Mouse (Mus musculus) 3T3-L1 (cell line): ENCODE results near the gene Enthd1.

ENCODE experiments used
- DNase-seq: peaks from one replicate; pipeline ENCODE4 v3.0.0-alpha.2; 2015; ENCODE audit warnings: low read depth, low spot score

Gene Enthd1

DNA sequence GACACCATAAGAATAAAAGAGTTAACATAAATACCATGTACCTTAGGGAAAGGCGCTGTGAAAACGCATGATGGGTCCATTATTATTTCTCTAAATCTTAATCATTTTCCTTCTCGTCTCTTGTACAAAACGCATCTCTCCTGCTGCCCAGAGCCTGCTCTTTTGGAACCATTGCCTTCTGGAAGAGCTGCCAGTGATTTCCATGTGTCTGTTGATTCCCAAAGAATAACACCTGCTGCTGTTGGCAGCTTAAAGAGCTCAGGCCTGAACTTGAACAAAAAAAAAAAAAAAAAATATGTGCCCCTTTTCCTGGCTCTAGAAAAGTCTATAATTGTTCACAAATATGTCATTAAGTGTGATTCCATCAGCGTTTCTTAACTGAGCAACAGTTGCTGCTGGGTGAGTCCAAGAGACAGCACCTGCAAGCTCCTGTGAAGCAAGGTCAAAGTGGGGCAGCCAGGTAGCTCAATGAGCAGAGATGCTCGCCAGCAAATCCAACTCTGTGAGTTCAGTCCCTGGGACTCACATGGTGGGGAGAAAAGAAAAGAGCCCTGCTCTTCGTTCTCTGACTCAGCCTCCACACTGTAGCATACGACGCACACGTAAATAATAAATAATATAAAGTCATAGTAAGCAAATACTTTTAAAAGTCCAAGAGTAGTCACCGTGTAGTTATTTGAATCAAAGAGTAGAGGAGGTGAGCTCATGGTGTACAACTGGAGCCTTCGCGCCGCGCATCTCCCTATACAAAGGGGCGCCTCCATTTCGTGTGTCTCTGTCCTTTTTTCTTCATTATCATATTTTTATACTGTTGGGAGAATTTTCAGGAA is 9.5 kb upstream of the Enthd1 start:
- no peak for DNase-seq

DNA sequence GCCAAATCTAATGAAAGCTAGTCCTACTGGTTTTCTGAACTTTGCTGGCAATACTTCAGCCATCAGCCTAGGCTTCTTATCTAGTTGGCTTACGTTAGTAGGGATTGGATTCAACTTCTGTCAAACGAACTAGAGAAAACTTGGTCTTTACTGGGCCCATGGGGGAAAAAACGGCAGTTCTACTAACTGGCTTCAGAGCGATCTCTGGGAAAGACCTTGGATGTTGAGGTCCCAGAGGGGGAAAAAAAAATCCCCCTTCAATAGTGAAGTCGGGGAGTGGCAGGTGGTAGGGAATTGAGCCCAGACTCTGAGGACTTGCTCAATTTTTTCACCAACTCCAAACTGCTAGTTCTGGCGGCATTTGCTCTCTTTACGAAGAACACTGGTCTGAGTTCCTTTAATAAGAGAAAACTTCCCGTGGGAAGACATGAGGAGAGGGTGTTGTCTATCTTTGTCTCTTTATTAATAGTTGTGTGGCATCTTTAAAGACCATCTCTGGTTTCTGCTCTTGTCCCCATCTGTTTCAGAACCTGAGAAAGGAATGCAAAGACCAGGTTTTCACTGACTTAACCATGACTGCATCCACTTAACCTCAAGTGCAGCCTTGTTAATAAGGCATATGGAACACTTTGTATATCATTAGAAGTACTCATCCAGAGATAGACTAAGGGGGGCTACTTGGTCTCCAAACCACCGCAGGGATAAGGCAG is 8.0 kb upstream of the Enthd1 start:
- DNase-seq, result no peak

GRCm38 (mm10) chr15:80572291-80572690 is 7.3 kb upstream of the Enthd1 start, which contains the start of gene Grap2:
Gene Grap2 (plus strand): TSS chr15:80572594.
- no peak for DNase-seq

DNA sequence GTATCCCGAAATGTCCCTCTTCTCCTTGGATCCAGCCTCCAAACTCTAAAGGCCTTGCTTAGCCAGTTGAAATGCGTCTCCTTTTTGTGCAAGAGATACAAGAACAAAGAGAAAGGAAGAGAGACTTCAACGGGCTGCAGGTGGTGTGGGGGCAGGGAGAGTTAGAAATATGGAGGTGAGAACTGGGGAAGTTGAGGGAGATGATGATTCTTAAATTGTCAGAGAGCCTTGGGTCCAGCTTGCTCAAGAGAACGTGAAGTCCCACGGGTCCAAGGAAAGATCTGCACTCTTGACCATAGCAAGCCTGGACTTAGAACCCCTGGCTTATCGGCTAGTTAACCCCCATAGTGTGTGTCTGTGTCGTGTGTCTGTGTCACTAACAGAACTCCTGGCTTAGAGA is 6.7 kb upstream of the Enthd1 start:
- no peak for DNase-seq

- no peak for DNase-seq
These were observed 5.3 kb upstream of the Enthd1 start for GRCm38 (mm10) chr15:80570226-80570625.

DNA sequence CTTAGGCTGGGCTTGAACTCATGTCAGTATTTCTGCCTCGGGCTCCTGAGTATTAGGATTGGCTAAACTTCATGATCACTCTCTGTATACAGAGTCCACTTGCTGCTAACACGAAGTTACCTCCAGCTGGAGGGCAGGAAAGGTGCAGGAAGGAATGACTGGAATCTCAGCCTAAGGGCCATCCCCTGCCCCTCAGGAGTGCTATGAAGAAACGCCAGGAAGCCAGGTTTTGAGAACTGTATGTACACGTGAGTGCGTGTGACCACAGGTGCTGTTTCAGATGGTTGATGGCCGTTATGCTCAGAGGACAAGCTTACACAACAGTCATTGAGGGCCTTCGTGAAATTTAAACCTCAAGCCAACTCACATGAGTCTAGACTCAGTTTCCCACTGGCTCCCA is 4.2 kb upstream of the Enthd1 start:
- DNase-seq, result no peak

GRCm38 (mm10) chr15:80567731-80568130 is 2.8 kb upstream of the Enthd1 start:
- peak; percentile 54 for DNase-seq

DNA sequence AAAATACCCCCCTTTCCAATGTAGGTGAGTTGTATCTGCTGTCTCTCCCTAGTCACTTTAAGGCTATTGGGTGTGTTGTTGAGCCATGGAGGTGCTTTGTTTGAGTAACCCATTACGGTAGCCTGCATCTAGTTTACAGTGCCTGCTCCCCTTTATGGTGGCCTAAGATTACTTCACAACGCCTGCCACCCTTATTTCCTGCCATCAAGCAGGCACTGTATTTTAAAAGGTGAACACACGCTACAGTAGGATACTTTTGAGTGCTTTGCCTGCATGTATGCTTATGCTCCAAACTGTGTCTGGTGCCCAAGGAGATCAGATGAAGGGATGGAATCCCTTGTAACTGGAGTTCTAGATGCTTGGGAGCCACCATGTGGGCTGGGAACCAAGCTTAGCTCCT is 2.2 kb upstream of the Enthd1 start:
- no peak for DNase-seq

DNA sequence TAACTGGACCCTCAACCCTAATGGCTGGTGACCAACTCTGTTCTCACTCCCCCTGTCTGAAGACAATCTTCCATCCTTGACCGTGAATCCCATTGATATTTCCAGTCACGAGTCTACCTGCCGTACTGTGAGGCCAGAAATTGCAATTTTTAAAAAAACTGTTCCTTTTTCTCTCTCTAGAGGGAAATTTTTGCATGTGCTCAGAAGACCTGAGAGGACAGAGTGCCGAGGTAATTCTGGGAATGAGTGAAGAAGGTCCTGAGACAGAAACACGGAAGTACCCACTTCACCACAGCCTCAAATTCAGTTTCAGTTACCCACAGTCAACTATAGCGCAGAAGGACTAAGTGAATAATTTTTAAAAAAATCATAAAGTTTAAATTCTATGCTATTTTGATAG is 1.7 kb upstream of the Enthd1 start:
- DNase-seq, result no peak

- DNase-seq, result peak; percentile 41
These were observed 1.2 kb downstream of the Enthd1 start for GRCm38 (mm10) chr15:80563634-80564208.

GRCm38 (mm10) chr15:80562446-80562845 is 2.5 kb downstream of the Enthd1 start:
- DNase-seq, result peak; percentile 42

- peak; percentile 66 for DNase-seq
These were observed 4.0 kb downstream of the Enthd1 start for GRCm38 (mm10) chr15:80560646-80561580.

DNA sequence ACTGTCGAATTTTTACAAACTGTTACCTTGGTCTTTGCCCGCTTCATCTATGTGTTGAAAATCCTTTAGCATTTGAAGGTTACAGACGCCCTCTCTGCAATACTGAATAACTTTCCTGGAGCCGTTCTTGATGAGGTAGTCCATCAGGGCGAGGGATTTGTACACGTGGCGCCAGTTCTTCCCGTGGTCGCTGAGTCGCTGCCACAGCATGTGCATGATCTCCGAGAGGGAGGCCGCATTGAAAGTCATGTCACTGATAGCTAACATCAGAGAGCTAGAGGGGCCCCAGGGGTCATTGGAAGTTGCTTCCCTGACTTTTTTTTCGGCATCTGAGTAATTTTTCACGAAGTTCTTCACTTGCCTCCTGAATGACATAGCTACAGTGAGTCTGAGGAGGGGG is 5.0 kb downstream of the Enthd1 start:
- DNase-seq, result peak; percentile 67

GRCm38 (mm10) chr15:80559534-80559933 is 5.4 kb downstream of the Enthd1 start:
- no peak for DNase-seq

DNA sequence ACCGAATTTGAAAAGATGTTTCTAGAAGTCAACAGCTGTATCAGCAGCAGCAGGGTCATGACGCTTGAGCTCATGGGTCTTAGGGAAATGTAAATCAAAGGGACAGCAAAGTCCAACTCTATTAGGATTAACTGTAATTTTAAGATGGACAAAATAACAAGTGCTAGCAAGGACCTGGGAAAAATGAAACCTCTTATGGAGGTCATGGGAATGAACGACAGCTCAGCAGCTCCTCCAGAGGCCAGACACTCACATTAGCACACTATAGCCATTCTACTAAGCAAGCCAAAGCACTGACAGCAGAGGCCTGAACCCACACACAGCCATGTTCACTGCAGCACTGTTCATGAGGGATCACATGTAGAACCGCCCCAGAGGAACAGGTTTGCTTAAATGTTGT is 7.2 kb downstream of the Enthd1 start:
- DNase-seq, result peak; percentile 44

DNA sequence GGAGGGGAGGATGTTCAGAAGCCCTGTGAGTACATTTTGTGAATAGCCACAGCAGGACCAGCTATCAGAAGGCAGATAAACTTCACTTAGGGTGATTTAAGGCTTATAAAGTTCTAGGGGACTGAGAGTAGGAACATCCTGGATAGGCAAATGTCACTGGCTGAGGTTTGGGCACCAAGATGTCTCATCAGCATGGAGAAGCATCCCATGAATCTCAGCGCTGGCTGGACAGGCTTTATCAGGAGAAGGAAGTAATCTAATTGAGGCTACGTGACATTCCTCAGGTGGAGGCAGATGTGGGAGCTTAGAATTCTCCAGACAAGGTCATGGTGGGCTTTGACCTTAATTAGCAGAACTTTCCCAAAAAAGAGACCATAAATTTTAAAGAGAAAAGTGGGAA is 8.9 kb downstream of the Enthd1 start:
- no peak for DNase-seq

DNA sequence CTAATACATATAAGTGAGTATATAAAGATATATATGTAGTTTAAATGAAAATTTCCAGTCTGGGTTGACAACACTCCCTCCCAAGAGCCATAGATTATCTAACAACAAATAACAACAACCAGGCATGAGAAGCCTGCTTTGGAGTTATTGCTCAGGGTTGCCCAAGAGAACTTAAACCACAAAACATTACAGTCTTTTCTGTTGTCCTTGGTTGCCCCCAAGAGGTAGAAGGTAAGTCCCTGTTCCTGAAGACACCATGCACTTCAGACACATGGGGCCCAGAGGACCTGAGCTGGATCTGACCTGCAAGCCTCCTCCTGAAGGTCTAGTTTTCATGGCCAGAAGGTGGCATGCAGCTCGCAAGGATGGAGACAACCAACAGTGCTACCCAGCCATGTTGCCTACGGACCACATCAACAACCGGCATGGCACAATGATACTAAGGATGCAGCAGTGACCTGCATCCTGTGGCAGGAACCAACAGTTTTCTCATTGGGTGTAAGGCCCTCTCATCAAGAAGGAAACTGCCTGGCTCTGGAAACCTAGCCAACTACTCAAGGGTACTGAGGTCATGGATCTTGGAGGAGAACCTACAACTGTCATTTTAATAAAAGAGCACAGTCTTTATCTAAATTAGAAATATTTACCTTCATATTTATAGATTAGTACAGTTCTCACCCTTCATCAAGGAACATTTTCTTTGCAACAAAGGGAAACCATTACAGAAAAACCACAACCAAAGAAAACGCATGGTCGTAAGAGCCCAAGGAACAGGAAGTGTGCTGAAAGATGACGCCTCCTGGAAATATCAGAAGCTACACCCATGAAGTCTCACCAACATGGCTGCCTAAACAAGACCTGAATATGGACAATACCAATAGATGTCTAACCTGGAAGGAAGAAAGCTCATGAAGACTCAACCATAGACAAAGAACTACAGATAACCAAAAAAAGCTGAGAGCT is 9.8 kb downstream of the Enthd1 start:
- no peak for DNase-seq

- no peak for DNase-seq
These were observed 19.5 kb downstream of the Enthd1 start for GRCm38 (mm10) chr15:80545430-80545829.

DNA sequence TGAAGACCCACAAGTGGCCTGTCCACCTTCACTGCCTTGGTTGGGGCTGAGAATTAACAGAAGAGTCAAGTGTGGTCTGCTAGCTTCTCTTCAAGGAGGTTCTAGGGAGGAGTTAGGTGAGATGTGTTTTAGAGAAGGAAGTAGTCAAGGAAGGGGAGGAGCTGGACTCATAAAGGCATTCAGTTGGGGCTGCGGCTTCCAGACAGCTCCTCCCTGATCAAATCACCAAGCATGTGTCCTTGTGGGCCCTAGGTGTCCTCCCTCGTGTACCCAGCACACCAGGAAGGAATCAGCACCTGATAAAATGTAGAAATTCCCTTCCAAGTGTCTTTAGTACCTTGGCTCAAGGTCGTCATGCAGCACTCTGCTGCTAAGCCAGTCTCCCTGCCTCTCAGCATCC is 20.8 kb downstream of the Enthd1 start:
- DNase-seq, result no peak

- no peak for DNase-seq
These were observed 26.1 kb downstream of the Enthd1 start for GRCm38 (mm10) chr15:80538671-80539340.
